Mouse (Mus musculus) forebrain, embryonic 10.5 days (tissue): ENCODE results near the gene Npm1. TPM values are rescaled to one million over a fixed set of nuclear protein-coding genes. Genes with fewer than 3 reads are reported as not detected.
A peak's percentile ranks its signal among the peaks of the same experiment; 100 is the strongest.

Source experiments
- DNase-seq: peaks from one replicate; pipeline ENCODE4 v3.0.0-alpha.2; 2017; ENCODE audit warnings: low spot score; ENCODE audit errors: extremely low spot score
- H3K27ac ChIP-seq: fragments of 300-500 bp; sonication (generic); 2 replicates; pipeline ENCODE4 v1.5.1; 2016; ENCODE audit warnings: mild to moderate bottlenecking
- H3K27me3 ChIP-seq: fragments of 300-500 bp; sonication (generic); 2 replicates; pipeline ENCODE4 v1.6.1; 2016; ENCODE audit warnings: mild to moderate bottlenecking; ENCODE audit not compliant: poor library complexity, severe bottlenecking
- H3K36me3 ChIP-seq: fragments of 300-500 bp; sonication (generic); replicated peaks from 2 replicates; pipeline ENCODE4 v1.6.1; 2016; ENCODE audit warnings: mild to moderate bottlenecking, moderate library complexity
- H3K4me1 ChIP-seq: fragments of 300-500 bp; sonication (generic); 2 replicates; pipeline ENCODE4 v1.6.1; 2016
- H3K4me3 ChIP-seq: fragments of 300-500 bp; sonication (generic); 2 replicates; pipeline ENCODE4 v1.5.1; 2016; ENCODE audit warnings: mild to moderate bottlenecking, moderate library complexity
- H3K9me3 ChIP-seq: fragments of 300-500 bp; sonication (generic); 2 replicates; pipeline ENCODE4 v1.6.1; 2016; ENCODE audit warnings: mild to moderate bottlenecking, moderate library complexity
- WGBS: fragments of 180-500 bp; shearing (Covaris S2); methylation state at CpG from one replicate; pipeline ENCODE4 v1.1.7; 2016; 5-methylcytosine and 5-hydroxymethylcytosine counted together
- polyA plus RNA-seq: library from polyadenylated mRNA; unstranded; fragments of >200 nt; fragmentation: Nextera tagmentation; extraction: Ambion mirVana; gene quantifications from 2 replicates; pipeline ENCODE4 v1.2.1, GENCODE M21; 2016

Gene Npm1
- polyA plus RNA-seq, 1 experiment from 2014 or later, result 1,478 TPM

GRCm38 (mm10) chr11:33198351-33199116 is 35.5 kb upstream of the Npm1 start:
- Histone ChIP-seq H3K27ac (no peak overlapping the region), H3K4me3 (no peak overlapping the region), H3K27me3 (peaks cover 100% of the 10 kb centered on the region), H3K4me1 (peaks cover 60% of the 10 kb centered on the region), H3K9me3 (peaks cover 8% of the 10 kb centered on the region), H3K36me3 (no peaks in the 10 kb centered on the region)
- peak; percentile 27 for DNase-seq
- 14% methylated on average over 22 of the region's 22 CpGs for WGBS

- Histone ChIP-seq H3K27me3 (peaks cover 100% of the 10 kb centered on the region), H3K4me1 (peaks cover 57% of the 10 kb centered on the region), H3K36me3 (no peaks in the 10 kb centered on the region), H3K27ac (no peak overlapping the region), H3K9me3 (peaks cover 8% of the 10 kb centered on the region), H3K4me3 (no peak overlapping the region)
- peak; percentile 36 for DNase-seq
- WGBS, result 17% methylated on average over 15 of the region's 15 CpGs
These were observed 34.7 kb upstream of the Npm1 start for GRCm38 (mm10) chr11:33197673-33198072.

- Histone ChIP-seq H3K27me3 (peaks cover 100% of the 10 kb centered on the region), H3K27ac (no peak overlapping the region), H3K4me3 (no peak overlapping the region), H3K36me3 (no peaks in the 10 kb centered on the region), H3K4me1 (peaks cover 51% of the 10 kb centered on the region), H3K9me3 (peaks cover 8% of the 10 kb centered on the region)
- 22% methylated on average over 13 of the region's 13 CpGs for WGBS
- no peak for DNase-seq
These were observed 34.1 kb upstream of the Npm1 start for GRCm38 (mm10) chr11:33197133-33197514.

GRCm38 (mm10) chr11:33196447-33197132 is 33.6 kb upstream of the Npm1 start:
- no peak overlapping the region for H3K27ac ChIP-seq
- peak; percentile 41 for DNase-seq
- no peak overlapping the region for H3K4me3 ChIP-seq
- H3K36me3 ChIP-seq, result no peaks in the 10 kb centered on the region
- 8% methylated on average over 24 of the region's 24 CpGs for WGBS
- peaks cover 8% of the 10 kb centered on the region for H3K9me3 ChIP-seq
- H3K27me3 ChIP-seq, result peaks cover 100% of the 10 kb centered on the region
- H3K4me1 ChIP-seq, result peaks cover 46% of the 10 kb centered on the region

- Histone ChIP-seq H3K4me3 (no peak overlapping the region), H3K27me3 (peaks cover 100% of the 10 kb centered on the region), H3K27ac (no peak overlapping the region), H3K4me1 (peaks cover 38% of the 10 kb centered on the region), H3K9me3 (peaks cover 8% of the 10 kb centered on the region), H3K36me3 (no peaks in the 10 kb centered on the region)
- 2% methylated on average over 25 of the region's 25 CpGs for WGBS
- no peak for DNase-seq
These were observed 32.8 kb upstream of the Npm1 start for GRCm38 (mm10) chr11:33195531-33196446.

GRCm38 (mm10) chr11:33195061-33195460 is 32.1 kb upstream of the Npm1 start:
- Histone ChIP-seq H3K27ac (no peak overlapping the region), H3K27me3 (peaks cover 98% of the 10 kb centered on the region), H3K36me3 (no peaks in the 10 kb centered on the region), H3K9me3 (peaks cover 8% of the 10 kb centered on the region), H3K4me3 (no peak overlapping the region), H3K4me1 (peaks cover 30% of the 10 kb centered on the region)
- WGBS, result 12% methylated on average over 7 of the region's 7 CpGs
- peak; percentile 25 for DNase-seq

GRCm38 (mm10) chr11:33193695-33194094 is 30.7 kb upstream of the Npm1 start:
- Histone ChIP-seq H3K9me3 (peaks cover 8% of the 10 kb centered on the region), H3K4me1 (peaks cover 26% of the 10 kb centered on the region), H3K4me3 (peak overlapping the region; percentile 34; the same call in 1 of the 2 replicates), H3K27ac (no peak overlapping the region), H3K36me3 (no peaks in the 10 kb centered on the region), H3K27me3 (peaks cover 85% of the 10 kb centered on the region)
- WGBS, result under 1% methylated on average over 12 of the region's 12 CpGs
- DNase-seq, result peak; percentile 36

GRCm38 (mm10) chr11:33181804-33182203 is 18.8 kb upstream of the Npm1 start:
- DNase-seq, result no peak
- Histone ChIP-seq H3K27me3 (peaks cover 49% of the 10 kb centered on the region), H3K4me1 (peaks cover 21% of the 10 kb centered on the region), H3K9me3 (no peaks in the 10 kb centered on the region), H3K4me3 (no peak overlapping the region), H3K36me3 (no peaks in the 10 kb centered on the region), H3K27ac (no peak overlapping the region)
- WGBS, result 77% methylated on average over 3 of the region's 3 CpGs

- peak; percentile 49 for DNase-seq
- peaks cover 60% of the 10 kb centered on the region for H3K27me3 ChIP-seq
- no peak overlapping the region for H3K27ac ChIP-seq
- 1% methylated on average over 18 of the region's 18 CpGs for WGBS
- H3K9me3 ChIP-seq, result no peaks in the 10 kb centered on the region
- peaks cover 21% of the 10 kb centered on the region for H3K4me1 ChIP-seq
- H3K4me3 ChIP-seq, result peak overlapping the region; percentile 44
- no peaks in the 10 kb centered on the region for H3K36me3 ChIP-seq
These were observed 17.7 kb upstream of the Npm1 start for GRCm38 (mm10) chr11:33180701-33181116.

- Histone ChIP-seq H3K27ac (no peak overlapping the region), H3K9me3 (no peaks in the 10 kb centered on the region), H3K36me3 (no peaks in the 10 kb centered on the region), H3K4me3 (no peak overlapping the region), H3K4me1 (peaks cover 21% of the 10 kb centered on the region), H3K27me3 (peaks cover 69% of the 10 kb centered on the region)
- DNase-seq, result no peak
- WGBS, result 17% methylated on average over 1 of the region's 1 CpGs
These were observed 16.8 kb upstream of the Npm1 start for GRCm38 (mm10) chr11:33179802-33180201.

GRCm38 (mm10) chr11:33176525-33177245 is 13.7 kb upstream of the Npm1 start:
- no peak overlapping the region for H3K27ac ChIP-seq
- peaks cover 21% of the 10 kb centered on the region for H3K4me1 ChIP-seq
- no peaks in the 10 kb centered on the region for H3K9me3 ChIP-seq
- peaks cover 71% of the 10 kb centered on the region for H3K27me3 ChIP-seq
- WGBS, result 35% methylated on average over 20 of the region's 20 CpGs
- H3K36me3 ChIP-seq, result no peaks in the 10 kb centered on the region
- H3K4me3 ChIP-seq, result no peak overlapping the region
- DNase-seq, result peak; percentile 49

GRCm38 (mm10) chr11:33175768-33176167 is 12.8 kb upstream of the Npm1 start:
- peaks cover 14% of the 10 kb centered on the region for H3K4me1 ChIP-seq
- H3K9me3 ChIP-seq, result no peaks in the 10 kb centered on the region
- H3K36me3 ChIP-seq, result no peaks in the 10 kb centered on the region
- WGBS, result 77% methylated on average over 3 of the region's 3 CpGs
- H3K4me3 ChIP-seq, result no peak overlapping the region
- peaks cover 65% of the 10 kb centered on the region for H3K27me3 ChIP-seq
- H3K27ac ChIP-seq, result no peak overlapping the region
- DNase-seq, result no peak
